Mouse (Mus musculus) frontal cortex, postnatal 25 days (tissue): Measurements from ENCODE around the gene Lbx1.

ENCODE experiments used
- DNase-seq, 2 experiments: peaks; one replicate each; pipeline ENCODE4 v3.0.0; 2022; ENCODE audit warnings: low spot score in 2 of 2

Gene Lbx1

GRCm38 (mm10) chr19:45209776-45210422 is 25.7 kb downstream of the Lbx1 start:
- DNase-seq: no peak

GRCm38 (mm10) chr19:45209191-45209590 is 26.4 kb downstream of the Lbx1 start:
- no peak for DNase-seq

- no peak for DNase-seq
Observed at GRCm38 (mm10) chr19:45208438-45209060, 27.1 kb downstream of the Lbx1 start.

- no peak for DNase-seq
Observed at GRCm38 (mm10) chr19:45207662-45208437, 27.8 kb downstream of the Lbx1 start.

GRCm38 (mm10) chr19:45207153-45207552 is 28.5 kb downstream of the Lbx1 start:
- no peak for DNase-seq

- no peak for DNase-seq
Observed at GRCm38 (mm10) chr19:45205311-45206105, 30.1 kb downstream of the Lbx1 start.

- DNase-seq: no peak
Observed at GRCm38 (mm10) chr19:45196967-45197366, 38.6 kb downstream of the Lbx1 start.

GRCm38 (mm10) chr19:45194651-45195050 is 41.0 kb downstream of the Lbx1 start:
- no peak for DNase-seq
